Mouse (Mus musculus) bone marrow, adult 2 months (tissue): ENCODE data around the gene Ednrb. TPM values are rescaled to one million over a fixed set of nuclear protein-coding genes. Genes with fewer than 3 reads are reported as not detected.

Experiments used
- H3K27ac ChIP-seq: fragments of 200-500 bp; 2 replicates; pipeline ENCODE4 v1.5.1; 2012; ENCODE audit warnings: low read depth, mild to moderate bottlenecking, control low read depth, inconsistent platforms, low read length; ENCODE audit not compliant: control insufficient read depth, poor library complexity, insufficient read depth
- H3K4me1 ChIP-seq: fragments of 200-500 bp; 2 replicates; pipeline ENCODE4 v1.6.1; 2011; ENCODE audit warnings: low read length; ENCODE audit not compliant: control insufficient read depth, insufficient read depth
- H3K4me3 ChIP-seq: fragments of 200-500 bp; replicated peaks from 2 replicates; pipeline ENCODE3; 2011; ENCODE audit warnings: mild to moderate bottlenecking, low read depth, low read length, control low read depth; ENCODE audit not compliant: control insufficient read depth
- CTCF ChIP-seq: fragments of 200-500 bp; IDR thresholded peaks from 2 replicates; pipeline ENCODE4 v1.5.1; 2011; ENCODE audit warnings: low read length, control low read depth; ENCODE audit not compliant: control insufficient read depth, insufficient read depth
- POLR2A ChIP-seq: fragments of 200-500 bp; IDR thresholded peaks from 2 replicates; pipeline ENCODE4 v1.6.1; 2011; ENCODE audit warnings: low read depth, mild to moderate bottlenecking, control low read depth, low read length, borderline replicate concordance; ENCODE audit not compliant: control insufficient read depth
- WGBS: fragments of 180-500 bp; shearing (Covaris S2); methylation state at CpG from one replicate; pipeline ENCODE4 v1.1.7; 2018; 5-methylcytosine and 5-hydroxymethylcytosine counted together
- polyA plus RNA-seq: library from polyadenylated mRNA; stranded (reverse); fragments of >200 nt; gene quantifications from 2 replicates; pipeline ENCODE4 v1.2.4, GENCODE M21; 2011; ENCODE audit warnings: low replicate concordance; ENCODE audit not compliant: missing spikeins, insufficient read depth, insufficient read length

Ednrb gene
- polyA plus RNA-seq, 1 experiment: 0.72 TPM

GRCm38 (mm10) chr14:103767488-103767887 lies 76.7 kb downstream of the Ednrb start:
- 77% methylated on average over 6 of the region's 6 CpGs for WGBS

More at GRCm38 (mm10) chr14:103767488-103767887, 76.7 kb downstream of the Ednrb start:
- Histone ChIP-seq H3K27ac (no peak overlapping the region), H3K4me1 (no peaks in the 10 kb centered on the region), H3K4me3 (no peak overlapping the region)
- TF ChIP-seq CTCF: no peak
- no peak for TF ChIP-seq POLR2A

Other genes starting within 250 kb of the Ednrb start
- gene Slain1, start 194.2 kb downstream of the Ednrb start, polyA plus RNA-seq: 1.1 and 5.3 TPM in 2 replicates